Mouse (Mus musculus) erythroblast, embryonic 14.5 days (primary cell): Measurements from ENCODE around the gene Sox5.

Source experiments
- GATA1 ChIP-seq: IDR thresholded peaks from 2 replicates; pipeline ENCODE4 v1.6.1; 2012; ENCODE audit warnings: low read length, inconsistent platforms, mixed read lengths
- TAL1 ChIP-seq: IDR thresholded peaks from 3 replicates; pipeline ENCODE4 v1.6.1; 2012; ENCODE audit warnings: low read length, inconsistent platforms, mixed read lengths

DNA sequence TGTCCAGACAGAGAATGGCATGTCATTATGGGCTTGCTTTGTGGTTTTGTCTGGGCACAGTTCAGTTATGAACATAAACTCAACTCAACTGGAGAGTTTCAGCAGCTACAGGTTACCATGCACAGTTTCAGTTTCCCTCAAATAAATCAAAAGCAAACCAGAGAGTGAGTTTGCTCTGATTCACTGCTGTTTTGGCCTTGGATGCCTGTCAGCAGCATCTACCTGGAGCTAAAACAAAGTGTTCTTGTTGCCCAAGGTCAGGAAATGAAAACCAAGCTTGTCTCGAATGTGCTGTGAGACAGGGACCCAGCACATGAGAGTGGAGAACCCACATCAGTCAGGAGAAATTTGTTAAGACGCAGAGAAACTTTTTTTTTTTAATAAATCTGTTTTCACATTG is 951.6 kb downstream of the Sox5 start:
- no peak for TF ChIP-seq GATA1
- TF ChIP-seq TAL1: no peak
